11 mouse cellular contexts compared by ENCODE assay signal in genomic region chr7:25156158-25156648, GRCm38 (mm10). TPM values are rescaled to one million over a fixed set of nuclear protein-coding genes. Genes with fewer than 3 reads are reported as not detected.
DNase-seq lines count a peak whose midpoint lies in the region; ATAC-seq and TF ChIP-seq lines count a peak whose summit lies in the region.
"Had no signal": no experiment of that assay in that cellular context is flagged by ENCODE, and none has a peak within 500 bp of the region (broad histone marks: within the 10 kb centered on the region; RNA-seq: fewer than 3 reads in every experiment).

No protein-coding gene starts in this region.

- H3K4me3 ChIP-seq in heart, embryonic 13.5 days: peak overlapping the region; percentile 14; the same call in 1 of the 2 replicates
- peak overlapping the region; percentile 66; the same call in 1 of the 2 replicates for H3K4me3 ChIP-seq in G1E (ENCODE audit: low read depth, low read length)
- peak overlapping the region; percentile 68 for H3K4me3 ChIP-seq in erythroblast, embryonic 14.5 days (replicated peaks)
- H3K4me3 ChIP-seq in liver, embryonic 16.5 days (ENCODE audit: low read depth, low read length): peak overlapping the region; percentile 53
- H3K4me3 ChIP-seq: hindbrain, embryonic 15.5 days had no signal

- peaks cover 22% of the 10 kb centered on the region for H3K4me1 ChIP-seq in heart, embryonic 13.5 days
- peaks cover 56% of the 10 kb centered on the region for H3K4me1 ChIP-seq in G1E (ENCODE audit: insufficient read depth, low read depth, low read length)
- peaks cover 53% of the 10 kb centered on the region for H3K4me1 ChIP-seq in erythroblast, embryonic 14.5 days (ENCODE audit: control insufficient read depth)
- peaks cover 35% of the 10 kb centered on the region for H3K4me1 ChIP-seq in liver, embryonic 16.5 days (ENCODE audit: control insufficient read depth, low read depth, low read length)

- ATAC-seq in heart, embryonic 13.5 days (ENCODE audit: extremely low read depth, insufficient number of reproducible peaks, low FRiP score, low TSS enrichment): no peak
- ATAC-seq in G1E (ENCODE audit: extremely low read depth, insufficient number of reproducible peaks, low FRiP score, poor library complexity, severe bottlenecking): no peak
- peak; percentile 58 for ATAC-seq in liver, embryonic 16.5 days (ENCODE audit: low read depth)

- 8% methylated on average over 14 of the region's 14 CpGs for WGBS in heart, embryonic 13.5 days
- WGBS in liver, embryonic 16.5 days (ENCODE audit: insufficient replicate concordance): 8% methylated on average over 14 of the region's 14 CpGs

- TF ChIP-seq CTCF in G1E (IDR thresholded peaks at IDR 0.05; ENCODE audit: low read depth, low read length): no peak

- intact Hi-C loops in heart, postnatal 25 days (cut with DNase I): no loop called here

- H3K27ac ChIP-seq in heart, embryonic 13.5 days (replicated peaks): no peak overlapping the region
- peak overlapping the region; percentile 84 for H3K27ac ChIP-seq in liver, embryonic 16.5 days (ENCODE audit: low read length)

- H3K9ac ChIP-seq in heart, embryonic 13.5 days: no peak overlapping the region
- peak overlapping the region; percentile 64 for H3K9ac ChIP-seq in liver, embryonic 16.5 days (ENCODE audit: low read depth, low read length)

- no peaks in the 10 kb centered on the region for H3K36me3 ChIP-seq in heart, embryonic 13.5 days
- H3K36me3 ChIP-seq in G1E (replicated peaks): no peaks in the 10 kb centered on the region
- no peaks in the 10 kb centered on the region; the same call in 1 of the 2 replicates for H3K36me3 ChIP-seq in erythroblast, embryonic 14.5 days (ENCODE audit: control insufficient read depth)
- H3K36me3 ChIP-seq in liver, embryonic 16.5 days (ENCODE audit: control insufficient read depth, insufficient read depth): no peaks in the 10 kb centered on the region
- H3K36me3 ChIP-seq: hindbrain, embryonic 15.5 days had no signal

- no peaks in the 10 kb centered on the region for H3K9me3 ChIP-seq in heart, embryonic 13.5 days
- H3K9me3 ChIP-seq in G1E (replicated peaks): no peaks in the 10 kb centered on the region
- no peaks in the 10 kb centered on the region for H3K9me3 ChIP-seq in erythroblast, embryonic 14.5 days (ENCODE audit: control insufficient read depth, low read length)
- no peaks in the 10 kb centered on the region for H3K9me3 ChIP-seq in liver, embryonic 16.5 days (replicated peaks; ENCODE audit: control insufficient read depth, low read length)
- H3K9me3 ChIP-seq: hindbrain, embryonic 15.5 days had no signal

- no peak for DNase-seq in heart, postnatal 25 days (ENCODE audit: low spot score)
- no peak for DNase-seq in G1E (ENCODE audit: low spot score)
- DNase-seq in ovary, adult 18-20 months (ENCODE audit: low spot score): no peak
- no peak for DNase-seq in ovary, postnatal 36 days (ENCODE audit: low spot score)
- DNase-seq in cerebellum, adult 9-11 months: no peak
- DNase-seq: cerebellum, postnatal 10 days; layer of hippocampus, adult 9-11 months had no signal

- H3K27me3 ChIP-seq in heart, embryonic 13.5 days (replicated peaks): peaks cover 89% of the 10 kb centered on the region
- peaks cover 25% of the 10 kb centered on the region for H3K27me3 ChIP-seq in G1E (ENCODE audit: insufficient read depth, low read length)
- H3K27me3 ChIP-seq in erythroblast, embryonic 14.5 days (ENCODE audit: control insufficient read depth): peaks cover 28% of the 10 kb centered on the region
- peaks cover 16% of the 10 kb centered on the region for H3K27me3 ChIP-seq in liver, embryonic 16.5 days (ENCODE audit: control insufficient read depth, insufficient read depth, low read depth, low read length)
- H3K27me3 ChIP-seq: hindbrain, embryonic 15.5 days had no signal

- peak overlapping the region; percentile 46 for H3K4me2 ChIP-seq in heart, embryonic 13.5 days
- H3K4me2 ChIP-seq in liver, embryonic 16.5 days (ENCODE audit: low read depth, low read length): peak overlapping the region; percentile 81

RNA-seq across cellular contexts. Expression of gene Pou2f2, which starts 23.3 kb away (rescaled TPM):
- polyA plus RNA-seq in heart, embryonic 13.5 days (2015; fragmentation: Nextera tagmentation; extraction: Ambion mirVana): 0.43 and 0.51 TPM in 2 replicates
- total RNA-seq in heart, postnatal 25 days (2021): under 1 TPM; 0.60 to 0.61 TPM
- total RNA-seq in G1E (2014; fragmentation: Nextera tagmentation) (0.38 and 1.6 TPM in 2 replicates), G1E (2017) (0.06 and 0.16 TPM in 2 replicates)
- polyA plus RNA-seq in G1E (2012): 0.58 and 0.59 TPM in 2 replicates
- polyA plus RNA-seq in erythroblast, embryonic 14.5 days (2012): 0.29 and 0.33 TPM in 2 replicates
- 0.99 and 1.7 TPM in 2 replicates for polyA plus RNA-seq in liver, embryonic 16.5 days (2015; fragmentation: Nextera tagmentation; extraction: Ambion mirVana)

Comparison
In these comparisons a context has a peak if more than half of its experiments do, and no peak if none do; other contexts are left out.
1. H3K4me3 ChIP-seq: peak in every context shown above with its lines; median percentile 68 in erythroblast, embryonic 14.5 days; 66 in G1E; 53 in liver, embryonic 16.5 days; 14 in heart, embryonic 13.5 days.